Mouse (Mus musculus) neural tube, embryonic 14.5 days (tissue): ENCODE results near the gene Cry2. TPM values are rescaled to one million over a fixed set of nuclear protein-coding genes. Genes with fewer than 3 reads are reported as not detected.
"Not testable (repeated sequence)": the region's sequence is repeated elsewhere in the genome, so short reads cannot be mapped to it uniquely, and the experiment has no call there.

Source experiments
- ATAC-seq: fragments of 200-750 bp; cut with Nextera tagmentation; 2 replicates; pipeline ENCODE4 v1.8.0; 2017; ENCODE audit warnings: low read depth, mild to moderate bottlenecking, moderate TSS enrichment, moderate library complexity
- H3K27ac ChIP-seq: fragments of 300-500 bp; sonication (generic); 2 replicates; pipeline ENCODE4 v1.5.1; 2014; ENCODE audit warnings: low read depth, mild to moderate bottlenecking, control low read depth, low read length, moderate library complexity, mixed read lengths
- H3K27me3 ChIP-seq: fragments of 300-500 bp; sonication (generic); 2 replicates; pipeline ENCODE4 v1.6.1; 2014; ENCODE audit warnings: low read length; ENCODE audit not compliant: control insufficient read depth, insufficient read depth
- H3K36me3 ChIP-seq: fragments of 300-500 bp; sonication (generic); 2 replicates; pipeline ENCODE4 v1.6.1; 2014; ENCODE audit warnings: low read length, mixed read lengths; ENCODE audit not compliant: control insufficient read depth, insufficient read depth
- H3K4me1 ChIP-seq: fragments of 300-500 bp; sonication (generic); 2 replicates; pipeline ENCODE4 v1.6.1; 2014; ENCODE audit warnings: low read length; ENCODE audit not compliant: control insufficient read depth, insufficient read depth
- H3K4me2 ChIP-seq: fragments of 300-500 bp; sonication (generic); 2 replicates; pipeline ENCODE4 v1.6.1; 2014; ENCODE audit warnings: mild to moderate bottlenecking, low read depth, low read length, control low read depth
- H3K4me3 ChIP-seq: fragments of 300-500 bp; sonication (generic); 2 replicates; pipeline ENCODE4 v1.5.1; 2014; ENCODE audit warnings: low read depth, low read length, control low read depth, mixed read lengths
- H3K9ac ChIP-seq: fragments of 300-500 bp; sonication (generic); replicated peaks from 2 replicates; pipeline ENCODE4 v1.6.1; 2014; ENCODE audit warnings: low read depth, mild to moderate bottlenecking, control low read depth, low read length, mixed read lengths
- H3K9me3 ChIP-seq: fragments of 300-500 bp; sonication (generic); 2 replicates; pipeline ENCODE4 v1.6.1; 2016; ENCODE audit warnings: low read length; ENCODE audit not compliant: control insufficient read depth
- WGBS: fragments of 180-500 bp; shearing (Covaris S2); extraction: QIAGEN DNeasy Blood & Tissue Kit; methylation state at CpG from one replicate; pipeline ENCODE4 v1.1.7; 2014; 5-methylcytosine and 5-hydroxymethylcytosine counted together
- polyA plus RNA-seq: library from polyadenylated mRNA; unstranded; fragments of >200 nt; fragmentation: Nextera tagmentation; extraction: Ambion mirVana; gene quantifications from 2 replicates; pipeline ENCODE4 v1.2.1, GENCODE M21; 2014

Cry2 gene
- polyA plus RNA-seq, 1 experiment from 2014 or later, result 43.5 TPM

- peak overlapping the region; percentile 56 for H3K27ac ChIP-seq
- 3% methylated on average over 22 of the region's 22 CpGs for WGBS
- peak overlapping the region; percentile 83 for H3K4me3 ChIP-seq
- H3K9ac ChIP-seq, result peak overlapping the region; percentile 84
- ATAC-seq, result 0 out of 2 replicates have a peak, but pooled peaks have one; percentile 14
- no peaks in the 10 kb centered on the region for H3K27me3 ChIP-seq
- H3K4me2 ChIP-seq, result peak overlapping the region; percentile 57
- H3K9me3 ChIP-seq, result no peaks in the 10 kb centered on the region
- peaks cover 18% of the 10 kb centered on the region for H3K4me1 ChIP-seq
- H3K36me3 ChIP-seq, result no peaks in the 10 kb centered on the region
Measured at GRCm38 (mm10) chr2:92400682-92401081, 33.2 kb downstream of the Cry2 start.

GRCm38 (mm10) chr2:92399877-92400276 is 34.0 kb downstream of the Cry2 start:
- not testable (repeated sequence) for H3K27me3 ChIP-seq, H3K27ac ChIP-seq, H3K9me3 ChIP-seq, H3K36me3 ChIP-seq, ATAC-seq, H3K9ac ChIP-seq
- H3K4me3 ChIP-seq, result peak overlapping the region; percentile 83
- peaks cover 14% of the 10 kb centered on the region for H3K4me1 ChIP-seq
- H3K4me2 ChIP-seq, result peak overlapping the region; percentile 57; the same call in 1 of the 2 replicates
- 29% methylated on average over 3 of the region's 4 CpGs for WGBS

- H3K27me3 ChIP-seq, result no peaks in the 10 kb centered on the region
- H3K4me3 ChIP-seq, result no peak overlapping the region
- H3K9me3 ChIP-seq, result no peaks in the 10 kb centered on the region
- H3K27ac ChIP-seq, result no peak overlapping the region
- no peak overlapping the region for H3K9ac ChIP-seq
- no peaks in the 10 kb centered on the region for H3K36me3 ChIP-seq
- 77% methylated on average over 1 of the region's 1 CpGs for WGBS
- H3K4me2 ChIP-seq, result no peak overlapping the region
- ATAC-seq, result no peak
- H3K4me1 ChIP-seq, result peaks cover 23% of the 10 kb centered on the region
Measured at GRCm38 (mm10) chr2:92397436-92397835, 36.4 kb downstream of the Cry2 start.

GRCm38 (mm10) chr2:92395535-92395934 is 38.3 kb downstream of the Cry2 start:
- WGBS, result 93% methylated on average over 3 of the region's 3 CpGs
- no peak overlapping the region for H3K4me2 ChIP-seq
- no peak overlapping the region for H3K27ac ChIP-seq
- no peaks in the 10 kb centered on the region for H3K36me3 ChIP-seq
- no peak overlapping the region for H3K9ac ChIP-seq
- H3K4me3 ChIP-seq, result no peak overlapping the region
- H3K27me3 ChIP-seq, result no peaks in the 10 kb centered on the region
- ATAC-seq, result no peak
- H3K9me3 ChIP-seq, result no peaks in the 10 kb centered on the region
- H3K4me1 ChIP-seq, result peaks cover 40% of the 10 kb centered on the region

GRCm38 (mm10) chr2:92392318-92393264 is 41.3 kb downstream of the Cry2 start:
- H3K4me3 ChIP-seq, result peak overlapping the region; percentile 26
- H3K4me1 ChIP-seq, result peaks cover 49% of the 10 kb centered on the region
- H3K36me3 ChIP-seq, result no peaks in the 10 kb centered on the region
- ATAC-seq, result no peak
- peak overlapping the region; percentile 50 for H3K9ac ChIP-seq
- H3K27ac ChIP-seq, result peak overlapping the region; percentile 86
- no peaks in the 10 kb centered on the region for H3K27me3 ChIP-seq
- H3K4me2 ChIP-seq, result peak overlapping the region; percentile 56
- no peaks in the 10 kb centered on the region for H3K9me3 ChIP-seq
- 6% methylated on average over 26 of the region's 26 CpGs for WGBS

- Histone ChIP-seq H3K4me3 (peak overlapping the region; percentile 26), H3K9ac (peak overlapping the region; percentile 50), H3K4me2 (peak overlapping the region; percentile 56), H3K4me1 (peaks cover 54% of the 10 kb centered on the region), H3K27me3 (no peaks in the 10 kb centered on the region), H3K36me3 (peaks cover 6% of the 10 kb centered on the region; the same call in 1 of the 2 replicates), H3K27ac (peak overlapping the region; percentile 86), H3K9me3 (no peaks in the 10 kb centered on the region)
- no peak for ATAC-seq
- WGBS, result 18% methylated on average over 11 of the region's 11 CpGs
Measured at GRCm38 (mm10) chr2:92391703-92392317, 42.0 kb downstream of the Cry2 start.

GRCm38 (mm10) chr2:92391116-92391515 is 42.7 kb downstream of the Cry2 start:
- peak overlapping the region; percentile 56; the same call in 1 of the 2 replicates for H3K4me2 ChIP-seq
- H3K36me3 ChIP-seq, result peaks cover 12% of the 10 kb centered on the region
- H3K27ac ChIP-seq, result peak overlapping the region; percentile 86
- 84% methylated on average over 8 of the region's 8 CpGs for WGBS
- H3K4me3 ChIP-seq, result no peak overlapping the region
- ATAC-seq, result no peak
- H3K9me3 ChIP-seq, result no peaks in the 10 kb centered on the region
- H3K27me3 ChIP-seq, result no peaks in the 10 kb centered on the region
- H3K9ac ChIP-seq, result no peak overlapping the region
- peaks cover 54% of the 10 kb centered on the region for H3K4me1 ChIP-seq

GRCm38 (mm10) chr2:92390206-92390930 is 43.5 kb downstream of the Cry2 start:
- WGBS, result 79% methylated on average over 6 of the region's 6 CpGs
- no peaks in the 10 kb centered on the region for H3K27me3 ChIP-seq
- peak overlapping the region; percentile 85 for H3K27ac ChIP-seq
- H3K4me2 ChIP-seq, result peak overlapping the region; percentile 58; the same call in 1 of the 2 replicates
- peaks cover 54% of the 10 kb centered on the region for H3K4me1 ChIP-seq
- no peak overlapping the region for H3K4me3 ChIP-seq
- peaks cover 19% of the 10 kb centered on the region for H3K36me3 ChIP-seq
- H3K9me3 ChIP-seq, result no peaks in the 10 kb centered on the region
- no peak overlapping the region for H3K9ac ChIP-seq
- ATAC-seq, result no peak
